Mouse (Mus musculus): ENCODE measurements around the gene Col8a2. TPM values are rescaled to one million over a fixed set of nuclear protein-coding genes. Genes with fewer than 3 reads are reported as not detected.

Col8a2 gene
- polyA plus RNA-seq, 1 experiment from 2014 or later: 4.8 TPM

DNA sequence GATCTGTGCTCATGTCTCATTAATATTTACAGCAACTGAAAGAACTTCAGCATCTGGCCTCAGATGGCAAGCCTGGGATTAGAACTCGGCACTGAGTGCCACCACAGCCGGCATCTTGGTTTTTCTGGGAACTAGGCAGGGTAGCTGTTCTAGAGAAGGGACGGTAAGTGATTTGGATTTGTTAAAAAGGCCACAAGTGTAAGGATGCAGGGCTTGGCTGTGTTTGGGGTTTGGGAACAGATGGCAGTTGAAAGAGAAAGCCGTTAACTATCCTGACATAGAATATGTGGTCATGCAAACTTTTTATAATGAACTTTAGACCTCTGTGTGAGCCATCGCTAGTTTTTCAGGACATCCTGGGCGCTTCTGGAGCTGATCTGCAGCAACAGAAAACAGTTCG lies 24.9 kb upstream of the Col8a2 start:
- no peak for ATAC-seq (ENCODE audit: insufficient number of reproducible peaks, insufficient read depth, low FRiP score, low read depth)
- peaks cover 36 to 57% of the 10 kb centered on the region in 2 experiments for H3K4me1 ChIP-seq (ENCODE audit: control insufficient read depth in 2 of 2, insufficient read depth in 2 of 2, low read length in 2 of 2)
- H3K36me3 ChIP-seq (ENCODE audit: control insufficient read depth, insufficient read depth, low read length): no peaks in the 10 kb centered on the region
- H3K4me2 ChIP-seq (ENCODE audit: low read length): no peak overlapping the region; the same call in 1 of the 2 replicates
- WGBS: 50% methylated on average over 7 of the region's 7 CpGs
- no peaks in the 10 kb centered on the region for H3K27me3 ChIP-seq (ENCODE audit: control insufficient read depth, insufficient read depth, low read length)
- no peaks in the 10 kb centered on the region for H3K9me3 ChIP-seq (ENCODE audit: control insufficient read depth, low read length)
- H3K4me3 ChIP-seq (ENCODE audit: control insufficient read depth in 1 of 2, insufficient read depth in 1 of 2, low read depth in 1 of 2, low read length in 2 of 2): no peak overlapping the region
- peak overlapping the region; percentile 11 to 85; a peak in 3 of 4 replicates for H3K27ac ChIP-seq (replicated peaks in 1 of 2; ENCODE audit: control insufficient read depth in 1 of 2, insufficient read depth in 1 of 2, low read depth in 2 of 2, low read length in 2 of 2)
- H3K9ac ChIP-seq (ENCODE audit: low read length): peak overlapping the region; percentile 39; the same call in 1 of the 2 replicates

DNA sequence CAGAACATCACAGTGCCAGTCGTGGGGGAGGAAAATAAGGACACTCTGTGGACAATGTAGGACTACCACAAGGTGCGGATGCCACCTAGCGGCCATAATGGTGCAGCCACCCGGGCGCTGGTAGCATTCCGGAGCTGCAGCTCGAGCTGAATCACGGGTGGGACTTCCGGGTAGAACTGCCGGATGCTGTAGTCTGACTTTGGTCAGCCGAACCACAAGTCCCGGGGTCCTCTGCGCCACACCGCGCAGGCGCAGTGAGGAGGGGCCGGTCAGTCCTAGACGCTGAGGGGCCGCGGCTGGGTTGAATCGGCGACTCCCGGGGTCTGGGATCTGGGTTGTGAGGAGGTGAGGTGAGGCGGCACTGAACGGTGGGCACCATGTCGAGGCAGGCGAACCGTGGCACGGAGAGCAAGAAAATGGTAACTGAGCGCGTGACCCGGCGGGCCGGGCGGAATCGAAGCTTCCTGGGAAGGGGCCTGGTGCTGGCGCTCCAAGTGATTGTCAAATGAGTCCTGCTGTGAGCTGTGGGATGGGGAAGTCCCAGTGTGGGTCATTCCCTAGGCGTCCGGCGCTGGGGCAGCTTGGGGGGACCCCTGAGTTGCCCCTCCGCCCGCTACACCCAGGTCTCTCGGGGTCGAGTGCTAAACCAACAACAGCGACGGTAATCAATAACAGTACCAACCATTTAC lies 24.3 kb upstream of the Col8a2 start, which contains the start of gene Trappc3:
Trappc3 (plus strand) TSS at position 207 of the 689 bp plus-strand sequence.
- WGBS: under 1% methylated on average over 46 of the region's 46 CpGs
- Histone ChIP-seq H3K4me3 (ENCODE audit: control insufficient read depth in 1 of 2, insufficient read depth in 1 of 2, low read depth in 1 of 2, low read length in 2 of 2) (peak within 1 kb of the TSS; percentile 57 to 93), H3K9ac (ENCODE audit: low read length) (peak within 1 kb of the TSS; percentile 81), H3K36me3 (ENCODE audit: control insufficient read depth, insufficient read depth, low read length) (no peaks in the 10 kb centered on the region), H3K27ac (replicated peaks in 1 of 2; ENCODE audit: control insufficient read depth in 1 of 2, insufficient read depth in 1 of 2, low read depth in 2 of 2, low read length in 2 of 2) (peak within 1 kb of the TSS; percentile 85 to 93), H3K4me1 (ENCODE audit: control insufficient read depth in 2 of 2, insufficient read depth in 2 of 2, low read length in 2 of 2) (peaks cover 34 to 54% of the 10 kb centered on the region in 2 experiments), H3K27me3 (ENCODE audit: control insufficient read depth, insufficient read depth, low read length) (no peaks in the 10 kb centered on the region), H3K9me3 (ENCODE audit: control insufficient read depth, low read length) (no peaks in the 10 kb centered on the region), H3K4me2 (ENCODE audit: low read length) (peak within 1 kb of the TSS; percentile 89)
- ATAC-seq (ENCODE audit: insufficient number of reproducible peaks, insufficient read depth, low FRiP score, low read depth): peak; percentile 86

DNA sequence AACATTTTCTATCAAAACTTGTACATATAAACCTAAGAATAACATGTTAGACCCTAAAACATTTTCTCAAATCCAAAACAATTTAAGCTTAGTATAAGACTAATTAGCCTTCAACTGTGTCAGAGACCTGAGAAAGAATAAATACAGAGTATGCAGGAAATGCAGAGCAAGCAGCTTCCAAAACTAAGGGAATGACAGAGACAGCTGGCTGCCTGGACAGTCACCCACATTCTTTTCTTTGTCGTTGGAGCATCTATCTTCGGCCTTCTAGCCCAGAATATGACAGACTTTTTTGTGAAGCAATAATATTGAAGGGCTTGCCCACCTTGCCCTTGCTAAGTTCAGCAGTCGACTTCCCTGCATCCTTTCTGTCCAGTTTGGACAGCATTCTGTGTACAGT lies 17.3 kb upstream of the Col8a2 start:
- no peak overlapping the region for H3K9ac ChIP-seq (ENCODE audit: low read length)
- WGBS: 67% methylated on average over 3 of the region's 3 CpGs
- no peak overlapping the region for H3K4me3 ChIP-seq (ENCODE audit: control insufficient read depth in 1 of 2, insufficient read depth in 1 of 2, low read depth in 1 of 2, low read length in 2 of 2)
- H3K4me1 ChIP-seq (ENCODE audit: control insufficient read depth in 2 of 2, insufficient read depth in 2 of 2, low read length in 2 of 2): no peaks in the 10 kb centered on the region
- no peak for ATAC-seq (ENCODE audit: insufficient number of reproducible peaks, insufficient read depth, low FRiP score, low read depth)
- H3K27me3 ChIP-seq (ENCODE audit: control insufficient read depth, insufficient read depth, low read length): no peaks in the 10 kb centered on the region
- H3K27ac ChIP-seq (replicated peaks in 1 of 2; ENCODE audit: control insufficient read depth in 1 of 2, insufficient read depth in 1 of 2, low read depth in 2 of 2, low read length in 2 of 2): no peak overlapping the region
- no peak overlapping the region for H3K4me2 ChIP-seq (ENCODE audit: low read length)
- no peaks in the 10 kb centered on the region for H3K9me3 ChIP-seq (ENCODE audit: control insufficient read depth, low read length)
- H3K36me3 ChIP-seq (ENCODE audit: control insufficient read depth, insufficient read depth, low read length): peaks cover 24% of the 10 kb centered on the region

DNA sequence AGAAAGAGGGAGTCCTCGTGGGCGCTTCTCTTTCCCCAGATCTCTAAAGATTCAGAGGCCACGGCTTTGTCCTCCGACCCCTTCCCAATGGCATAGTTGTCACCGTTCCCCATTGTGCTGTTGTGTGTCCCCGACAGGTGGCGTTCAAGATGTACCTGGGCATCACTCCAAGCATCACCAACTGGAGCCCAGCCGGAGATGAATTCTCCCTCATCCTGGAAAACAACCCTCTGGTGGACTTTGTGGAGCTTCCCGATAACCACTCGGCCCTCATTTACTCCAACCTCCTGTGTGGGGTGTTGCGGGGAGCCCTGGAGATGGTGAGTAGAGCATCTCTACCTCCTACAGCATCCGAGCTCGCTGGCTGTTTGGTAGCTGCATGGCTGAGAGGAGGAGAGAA lies 12.8 kb upstream of the Col8a2 start:
- 77% methylated on average over 13 of the region's 13 CpGs for WGBS
- ATAC-seq (ENCODE audit: insufficient number of reproducible peaks, insufficient read depth, low FRiP score, low read depth): no peak
- Histone ChIP-seq H3K27me3 (ENCODE audit: control insufficient read depth, insufficient read depth, low read length) (no peaks in the 10 kb centered on the region), H3K4me1 (ENCODE audit: control insufficient read depth in 2 of 2, insufficient read depth in 2 of 2, low read length in 2 of 2) (no peaks in the 10 kb centered on the region), H3K4me2 (ENCODE audit: low read length) (no peak overlapping the region), H3K9me3 (ENCODE audit: control insufficient read depth, low read length) (no peaks in the 10 kb centered on the region), H3K27ac (replicated peaks in 1 of 2; ENCODE audit: control insufficient read depth in 1 of 2, insufficient read depth in 1 of 2, low read depth in 2 of 2, low read length in 2 of 2) (no peak overlapping the region), H3K9ac (ENCODE audit: low read length) (no peak overlapping the region), H3K4me3 (ENCODE audit: control insufficient read depth in 1 of 2, insufficient read depth in 1 of 2, low read depth in 1 of 2, low read length in 2 of 2) (no peak overlapping the region), H3K36me3 (ENCODE audit: control insufficient read depth, insufficient read depth, low read length) (peaks cover 40% of the 10 kb centered on the region)

DNA sequence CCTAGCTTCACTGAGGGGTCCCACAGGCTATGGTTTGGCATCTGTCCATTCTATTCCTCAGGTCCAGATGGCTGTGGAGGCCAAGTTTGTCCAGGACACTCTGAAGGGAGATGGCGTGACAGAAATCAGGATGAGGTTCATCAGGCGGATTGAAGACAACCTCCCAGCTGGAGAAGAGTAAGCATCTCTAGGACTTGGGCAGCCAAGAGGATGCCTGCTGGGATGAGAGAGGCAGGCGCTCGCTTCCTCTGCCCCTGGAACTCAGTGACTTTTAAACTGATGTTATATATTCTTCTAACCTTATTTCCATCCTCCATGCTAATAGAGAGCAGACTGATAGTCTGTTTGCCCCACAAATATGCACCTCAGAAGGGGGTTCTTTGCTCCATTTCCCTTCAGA lies 11.5 kb upstream of the Col8a2 start:
- H3K9ac ChIP-seq (ENCODE audit: low read length): no peak overlapping the region
- no peaks in the 10 kb centered on the region for H3K9me3 ChIP-seq (ENCODE audit: control insufficient read depth, low read length)
- WGBS: 91% methylated on average over 4 of the region's 4 CpGs
- no peak overlapping the region for H3K4me3 ChIP-seq (ENCODE audit: control insufficient read depth in 1 of 2, insufficient read depth in 1 of 2, low read depth in 1 of 2, low read length in 2 of 2)
- ATAC-seq (ENCODE audit: insufficient number of reproducible peaks, insufficient read depth, low FRiP score, low read depth): no peak
- H3K27ac ChIP-seq (replicated peaks in 1 of 2; ENCODE audit: control insufficient read depth in 1 of 2, insufficient read depth in 1 of 2, low read depth in 2 of 2, low read length in 2 of 2): no peak overlapping the region
- peaks cover 40% of the 10 kb centered on the region for H3K36me3 ChIP-seq (ENCODE audit: control insufficient read depth, insufficient read depth, low read length)
- H3K27me3 ChIP-seq (ENCODE audit: control insufficient read depth, insufficient read depth, low read length): no peaks in the 10 kb centered on the region
- no peaks in the 10 kb centered on the region for H3K4me1 ChIP-seq (ENCODE audit: control insufficient read depth in 2 of 2, insufficient read depth in 2 of 2, low read length in 2 of 2)
- no peak overlapping the region for H3K4me2 ChIP-seq (ENCODE audit: low read length)

DNA sequence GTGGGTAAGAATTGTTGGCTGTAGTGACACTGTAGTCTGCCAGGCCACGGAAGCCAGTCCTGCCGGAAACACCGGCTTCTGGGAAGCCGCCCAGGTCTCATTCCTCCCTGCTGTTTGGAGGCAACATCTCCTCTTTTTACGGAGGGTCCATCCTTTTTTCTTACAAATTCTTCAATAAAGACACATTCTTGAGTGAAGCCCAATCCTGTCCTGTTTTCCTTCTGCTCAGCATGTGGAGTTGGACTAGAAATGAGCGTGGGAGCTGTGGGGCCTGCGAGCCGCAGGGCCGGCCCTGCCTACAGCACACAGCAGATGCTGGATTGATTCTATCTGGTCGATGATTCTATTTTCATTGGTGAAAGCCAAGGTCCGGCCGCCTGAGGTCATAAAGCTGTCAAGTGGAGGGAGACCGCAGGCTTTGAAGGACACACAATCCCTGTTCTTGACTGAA lies 10.9 kb upstream of the Col8a2 start:
- no peak for ATAC-seq (ENCODE audit: insufficient number of reproducible peaks, insufficient read depth, low FRiP score, low read depth)
- Histone ChIP-seq H3K27ac (replicated peaks in 1 of 2; ENCODE audit: control insufficient read depth in 1 of 2, insufficient read depth in 1 of 2, low read depth in 2 of 2, low read length in 2 of 2) (no peak overlapping the region), H3K4me2 (ENCODE audit: low read length) (no peak overlapping the region), H3K4me1 (ENCODE audit: control insufficient read depth in 2 of 2, insufficient read depth in 2 of 2, low read length in 2 of 2) (no peaks in the 10 kb centered on the region), H3K4me3 (ENCODE audit: control insufficient read depth in 1 of 2, insufficient read depth in 1 of 2, low read depth in 1 of 2, low read length in 2 of 2) (no peak overlapping the region), H3K27me3 (ENCODE audit: control insufficient read depth, insufficient read depth, low read length) (no peaks in the 10 kb centered on the region), H3K9me3 (ENCODE audit: control insufficient read depth, low read length) (no peaks in the 10 kb centered on the region), H3K9ac (ENCODE audit: low read length) (no peak overlapping the region), H3K36me3 (ENCODE audit: control insufficient read depth, insufficient read depth, low read length) (peaks cover 40% of the 10 kb centered on the region)
- WGBS: 86% methylated on average over 13 of the region's 13 CpGs

DNA sequence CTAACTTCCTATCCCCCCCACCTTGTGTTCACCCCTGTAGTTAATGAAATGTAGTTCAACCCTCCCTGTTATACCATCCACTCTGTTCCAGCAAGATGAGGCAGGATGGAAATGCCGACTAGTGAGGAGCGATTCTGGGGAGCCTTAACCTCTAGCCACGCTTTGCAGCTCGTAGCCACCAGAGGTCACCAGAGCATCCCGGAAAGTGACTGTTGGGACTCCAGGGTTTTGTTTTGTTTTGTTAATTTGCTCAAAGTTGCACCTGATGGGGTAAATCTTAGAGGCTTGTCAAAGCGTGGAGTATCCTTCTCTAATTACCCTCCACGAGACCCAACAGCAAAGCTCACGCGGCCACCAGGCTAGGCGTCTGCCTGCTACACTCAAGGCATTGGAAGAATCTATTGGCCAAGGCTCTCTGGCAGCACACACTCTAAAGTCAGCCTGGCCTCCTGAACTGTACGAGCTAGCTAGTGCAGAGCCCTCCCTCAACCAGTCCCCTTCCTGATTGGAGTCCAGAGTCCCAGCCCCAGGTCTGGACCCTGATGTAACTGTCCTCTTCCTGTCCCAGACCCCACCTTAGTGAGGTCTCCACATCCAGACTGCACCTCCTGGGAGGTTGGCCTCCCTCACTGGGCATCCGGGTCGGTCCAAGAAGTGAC lies 8.6 kb upstream of the Col8a2 start:
- 0 out of 2 replicates have a peak overlapping the region, but pooled peaks have one; percentile 14 for H3K9ac ChIP-seq (ENCODE audit: low read length)
- no peak for ATAC-seq (ENCODE audit: insufficient number of reproducible peaks, insufficient read depth, low FRiP score, low read depth)
- no peak overlapping the region for H3K27ac ChIP-seq (replicated peaks in 1 of 2; ENCODE audit: control insufficient read depth in 1 of 2, insufficient read depth in 1 of 2, low read depth in 2 of 2, low read length in 2 of 2)
- H3K4me1 ChIP-seq (ENCODE audit: control insufficient read depth in 2 of 2, insufficient read depth in 2 of 2, low read length in 2 of 2): no peaks in the 10 kb centered on the region
- peak overlapping the region; percentile 59 for H3K4me2 ChIP-seq (ENCODE audit: low read length)
- WGBS: 8% methylated on average over 13 of the region's 13 CpGs
- peak overlapping the region; percentile 16 to 20; a peak in 2 of 4 replicates for H3K4me3 ChIP-seq (ENCODE audit: control insufficient read depth in 1 of 2, insufficient read depth in 1 of 2, low read depth in 1 of 2, low read length in 2 of 2)
- H3K9me3 ChIP-seq (ENCODE audit: control insufficient read depth, low read length): no peaks in the 10 kb centered on the region
- H3K27me3 ChIP-seq (ENCODE audit: control insufficient read depth, insufficient read depth, low read length): no peaks in the 10 kb centered on the region
- H3K36me3 ChIP-seq (ENCODE audit: control insufficient read depth, insufficient read depth, low read length): peaks cover 29% of the 10 kb centered on the region
